Mouse (Mus musculus): ENCODE measurements around the gene Insr. TPM values are rescaled to one million over a fixed set of nuclear protein-coding genes. Genes with fewer than 3 reads are reported as not detected.

The Insr gene
- polyA plus RNA-seq (2014; fragmentation: Illumina TruSeq; extraction: RNeasy Lipid Tissue Mini Kit (QIAGEN cat#74804); ENCODE audit: low read depth, low replicate concordance): 60.9 TPM

GRCm38 (mm10) chr8:3278934-3279720 lies at the start of gene Insr:
Gene Insr, minus strand, starts transcription at chr8:3279617.

Other genes with a start within 250 kb of the Insr start
- not detected for gene A430078G23Rik, start 73.8 kb upstream of the Insr start, polyA plus RNA-seq (2014; fragmentation: Illumina TruSeq; extraction: RNeasy Lipid Tissue Mini Kit (QIAGEN cat#74804); ENCODE audit: low read depth, low replicate concordance)
- 4.3 TPM for gene Arhgef18, start 113.4 kb upstream of the Insr start, polyA plus RNA-seq (2014; fragmentation: Illumina TruSeq; extraction: RNeasy Lipid Tissue Mini Kit (QIAGEN cat#74804); ENCODE audit: low read depth, low replicate concordance)
- gene Pex11g, start 188.1 kb upstream of the Insr start, polyA plus RNA-seq (2014; fragmentation: Illumina TruSeq; extraction: RNeasy Lipid Tissue Mini Kit (QIAGEN cat#74804); ENCODE audit: low read depth, low replicate concordance): 5.9 TPM
- gene Tex45, start 191.2 kb upstream of the Insr start, polyA plus RNA-seq (2014; fragmentation: Illumina TruSeq; extraction: RNeasy Lipid Tissue Mini Kit (QIAGEN cat#74804); ENCODE audit: low read depth, low replicate concordance): not detected
- 2.8 TPM for gene Zfp358, start 213.5 kb upstream of the Insr start, polyA plus RNA-seq (2014; fragmentation: Illumina TruSeq; extraction: RNeasy Lipid Tissue Mini Kit (QIAGEN cat#74804); ENCODE audit: low read depth, low replicate concordance)
- 12.2 TPM for gene Mcoln1, start 220.8 kb upstream of the Insr start, polyA plus RNA-seq (2014; fragmentation: Illumina TruSeq; extraction: RNeasy Lipid Tissue Mini Kit (QIAGEN cat#74804); ENCODE audit: low read depth, low replicate concordance)
- 7.7 TPM for gene Pnpla6, start 235.8 kb upstream of the Insr start, polyA plus RNA-seq (2014; fragmentation: Illumina TruSeq; extraction: RNeasy Lipid Tissue Mini Kit (QIAGEN cat#74804); ENCODE audit: low read depth, low replicate concordance)